8 mouse cellular contexts compared by ENCODE assay signal in the genomic region with DNA sequence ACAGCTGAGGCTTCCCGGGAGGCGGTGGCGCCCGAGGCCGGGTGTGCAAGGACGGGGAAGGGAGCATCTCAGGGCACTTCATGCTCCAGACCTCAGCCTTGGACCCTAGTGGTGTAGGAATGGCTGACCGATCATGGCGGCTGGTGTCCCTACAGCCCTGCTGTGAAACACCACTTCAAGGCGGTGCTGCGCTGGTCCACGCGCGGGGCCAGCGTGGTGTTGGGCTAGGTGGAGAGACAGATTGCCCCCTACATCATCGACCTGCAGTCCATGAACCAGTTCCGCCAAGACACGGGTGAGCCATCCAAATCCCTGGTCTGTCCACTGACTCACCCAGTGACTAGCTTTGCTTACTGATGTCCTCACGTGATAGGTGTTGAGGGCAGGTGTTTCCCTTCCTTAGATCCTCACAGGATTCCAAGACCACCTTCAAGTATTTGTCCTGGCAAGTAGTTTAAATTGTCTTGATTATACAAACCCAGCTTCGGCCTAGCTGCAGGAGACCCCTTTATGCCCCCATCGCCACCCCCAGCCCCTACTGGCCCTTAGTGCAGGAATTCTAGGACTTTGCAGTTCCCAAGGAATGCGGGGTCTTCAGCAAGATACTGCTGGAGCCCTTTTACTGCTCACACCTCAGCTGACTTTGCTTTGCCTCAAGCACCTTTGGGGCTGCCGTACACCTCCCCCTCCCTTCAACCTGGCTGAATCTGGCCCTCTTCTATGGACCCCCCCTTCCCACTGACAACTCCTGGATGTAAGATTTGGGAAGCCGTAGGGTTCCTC. TPM values are rescaled to one million over a fixed set of nuclear protein-coding genes. Genes with fewer than 3 reads are reported as not detected.
DNase-seq lines count a peak whose midpoint lies in the region; ATAC-seq and TF ChIP-seq lines count a peak whose summit lies in the region.

No protein-coding gene starts in this region.

- peak overlapping the region; percentile 59 for H3K4me3 ChIP-seq in lung, adult 2 months (replicated peaks; ENCODE audit: extremely low read depth, low read depth, low read length)
- H3K4me3 ChIP-seq in forebrain, embryonic 11.5 days (ENCODE audit: low read depth, low read length), result peak overlapping the region; percentile 54
- peak overlapping the region; percentile 74 for H3K4me3 ChIP-seq in limb, embryonic 10.5 days
- peak overlapping the region; percentile 52 for H3K4me3 ChIP-seq in neural tube, embryonic 12.5 days

- TF ChIP-seq POLR2A in lung, adult 2 months (IDR thresholded peaks at IDR 0.05; ENCODE audit: borderline replicate concordance, extremely low read depth, low read depth, low read length), result no peak

- no peaks in the 10 kb centered on the region for H3K9me3 ChIP-seq in forebrain, embryonic 11.5 days (ENCODE audit: control insufficient read depth, low read length)
- no peaks in the 10 kb centered on the region for H3K9me3 ChIP-seq in limb, embryonic 10.5 days (replicated peaks)
- H3K9me3 ChIP-seq in neural tube, embryonic 12.5 days, result no peaks in the 10 kb centered on the region

- no peaks in the 10 kb centered on the region for H3K36me3 ChIP-seq in forebrain, embryonic 11.5 days (ENCODE audit: control insufficient read depth, insufficient read depth, low read length)
- no peaks in the 10 kb centered on the region for H3K36me3 ChIP-seq in limb, embryonic 10.5 days
- H3K36me3 ChIP-seq in neural tube, embryonic 12.5 days, result no peaks in the 10 kb centered on the region

- peak overlapping the region; percentile 97 for H3K4me2 ChIP-seq in forebrain, embryonic 11.5 days (ENCODE audit: low read depth, low read length, severe bottlenecking)
- H3K4me2 ChIP-seq in neural tube, embryonic 12.5 days (replicated peaks), result peak overlapping the region; percentile 93

- H3K27ac ChIP-seq in forebrain, embryonic 11.5 days (ENCODE audit: low read depth, low read length), result no peak overlapping the region
- H3K27ac ChIP-seq in limb, embryonic 10.5 days, result peak overlapping the region; percentile 61
- H3K27ac ChIP-seq in neural tube, embryonic 12.5 days, result no peak overlapping the region

- peak; percentile 67 for ATAC-seq in forebrain, embryonic 11.5 days (replicated peaks; ENCODE audit: low FRiP score)
- peak; percentile 70 for ATAC-seq in neural tube, embryonic 12.5 days (ENCODE audit: low FRiP score, low read depth)
- no peak for ATAC-seq in erythroid progenitor cell, adult 5-6 weeks (replicated peaks; ENCODE audit: low FRiP score, poor library complexity, severe bottlenecking)

- no peaks in the 10 kb centered on the region for H3K27me3 ChIP-seq in forebrain, embryonic 11.5 days (ENCODE audit: control insufficient read depth, insufficient read depth, low read length)
- peaks cover 11% of the 10 kb centered on the region for H3K27me3 ChIP-seq in limb, embryonic 10.5 days (ENCODE audit: low read depth, poor library complexity, severe bottlenecking)
- H3K27me3 ChIP-seq in neural tube, embryonic 12.5 days (replicated peaks), result no peaks in the 10 kb centered on the region

- peak overlapping the region; percentile 51 for H3K9ac ChIP-seq in forebrain, embryonic 11.5 days (ENCODE audit: low read length)
- peak overlapping the region; percentile 60 for H3K9ac ChIP-seq in neural tube, embryonic 12.5 days

- WGBS in lung, adult 2 months, result 18% methylated on average over 23 of the region's 23 CpGs
- WGBS in forebrain, embryonic 11.5 days, result 18% methylated on average over 23 of the region's 23 CpGs
- WGBS in limb, embryonic 10.5 days, result 18% methylated on average over 23 of the region's 23 CpGs
- WGBS in neural tube, embryonic 12.5 days, result 18% methylated on average over 23 of the region's 23 CpGs

- DNase-seq in lung, adult 2 months, result no peak
- DNase-seq in lung, postnatal 14 days, result no peak
- peak; percentile 17 for DNase-seq in cerebellum, adult 8-10 months
- DNase-seq in forebrain, embryonic 11.5 days (ENCODE audit: low spot score), result peak; percentile 64
- DNase-seq in limb, embryonic 10.5 days (ENCODE audit: low spot score), result peak; percentile 50
- DNase-seq in adrenal gland, adult 18-20 months (ENCODE audit: low spot score in 2 of 2), result no peak

- TF ChIP-seq CTCF in lung, adult 2 months (IDR thresholded peaks at IDR 0.05; ENCODE audit: insufficient read depth, low read length), result no peak

- H3K4me1 ChIP-seq in lung, adult 2 months (ENCODE audit: control insufficient read depth, insufficient read depth, low read length), result peaks cover 6% of the 10 kb centered on the region; the same call in 1 of the 2 replicates
- no peaks in the 10 kb centered on the region for H3K4me1 ChIP-seq in forebrain, embryonic 11.5 days (replicated peaks; ENCODE audit: control insufficient read depth, insufficient read depth, low read length)
- H3K4me1 ChIP-seq in limb, embryonic 10.5 days, result peaks cover 10% of the 10 kb centered on the region
- H3K4me1 ChIP-seq in neural tube, embryonic 12.5 days, result no peaks in the 10 kb centered on the region

RNA-seq across cellular contexts. Expression of a gene that starts 3.3 kb away (rescaled TPM):
- polyA plus RNA-seq in lung, adult 2 months (2012; rRNA removed), result not detected in 2 replicates
- polyA plus RNA-seq in forebrain, embryonic 11.5 days (2014; fragmentation: Nextera tagmentation; extraction: Ambion mirVana), result not detected in 2 replicates
- not detected in 2 replicates for polyA plus RNA-seq in limb, embryonic 10.5 days (2016; fragmentation: Nextera tagmentation; extraction: Ambion mirVana)
- polyA plus RNA-seq in neural tube, embryonic 12.5 days (2016; fragmentation: Nextera tagmentation; extraction: Ambion mirVana), result not detected in 2 replicates
- total RNA-seq in adrenal gland, adult 18-20 months (2021), result not detected
- total RNA-seq in erythroid progenitor cell, adult 5-6 weeks (2015; ENCODE audit: low replicate concordance), result not detected in 2 replicates
- not detected in 2 replicates for total RNA-seq in erythroid progenitor cell, adult 5-6 weeks (2017; ENCODE audit: low replicate concordance)

RNA-seq across cellular contexts. Expression of a gene that starts 36.6 kb away (rescaled TPM):
- not detected in 2 replicates for polyA plus RNA-seq in lung, adult 2 months (2012; rRNA removed)
- polyA plus RNA-seq in forebrain, embryonic 11.5 days (2014; fragmentation: Nextera tagmentation; extraction: Ambion mirVana), result not detected in 2 replicates
- not detected in 2 replicates for polyA plus RNA-seq in limb, embryonic 10.5 days (2016; fragmentation: Nextera tagmentation; extraction: Ambion mirVana)
- polyA plus RNA-seq in neural tube, embryonic 12.5 days (2016; fragmentation: Nextera tagmentation; extraction: Ambion mirVana), result not detected in 2 replicates
- under 1 TPM in 1 of 2 experiments, not detected in 1; 0.17 TPM for total RNA-seq in adrenal gland, adult 18-20 months (2021)
- not detected in 2 replicates for total RNA-seq in erythroid progenitor cell, adult 5-6 weeks (2015; ENCODE audit: low replicate concordance)
- total RNA-seq in erythroid progenitor cell, adult 5-6 weeks (2017; ENCODE audit: low replicate concordance), result 5.3 TPM in 1 of 2 replicates, not detected in the other

RNA-seq across cellular contexts. Expression of a gene that starts 50.9 kb away (rescaled TPM):
- 1.4 and 2.8 TPM in 2 replicates for polyA plus RNA-seq in lung, adult 2 months (2012; rRNA removed)
- polyA plus RNA-seq in forebrain, embryonic 11.5 days (2014; fragmentation: Nextera tagmentation; extraction: Ambion mirVana), result 25.0 and 28.7 TPM in 2 replicates
- polyA plus RNA-seq in limb, embryonic 10.5 days (2016; fragmentation: Nextera tagmentation; extraction: Ambion mirVana), result 11.5 and 15.4 TPM in 2 replicates
- polyA plus RNA-seq in neural tube, embryonic 12.5 days (2016; fragmentation: Nextera tagmentation; extraction: Ambion mirVana), result 13.3 and 15.7 TPM in 2 replicates
- 1 to 10 TPM; 3.2 to 4.8 TPM for total RNA-seq in adrenal gland, adult 18-20 months (2021)
- total RNA-seq in erythroid progenitor cell, adult 5-6 weeks (2015; ENCODE audit: low replicate concordance), result 154 and 179 TPM in 2 replicates
- 182 and 186 TPM in 2 replicates for total RNA-seq in erythroid progenitor cell, adult 5-6 weeks (2017; ENCODE audit: low replicate concordance)

Comparison
In these comparisons a context has a peak if more than half of its experiments do, and no peak if none do; other contexts are left out.
1. DNase-seq: peak in cerebellum, adult 8-10 months (single experiment), forebrain, embryonic 11.5 days (single experiment) and limb, embryonic 10.5 days (single experiment); none in lung, adult 2 months (single experiment), lung, postnatal 14 days (single experiment) and adrenal gland, adult 18-20 months (0 of 2).
2. Peak in every context shown above with its lines, with median percentiles within 50 percentile points of each other: H3K4me3 ChIP-seq.